21 mouse cellular contexts compared by ENCODE assay signal in the genomic region with DNA sequence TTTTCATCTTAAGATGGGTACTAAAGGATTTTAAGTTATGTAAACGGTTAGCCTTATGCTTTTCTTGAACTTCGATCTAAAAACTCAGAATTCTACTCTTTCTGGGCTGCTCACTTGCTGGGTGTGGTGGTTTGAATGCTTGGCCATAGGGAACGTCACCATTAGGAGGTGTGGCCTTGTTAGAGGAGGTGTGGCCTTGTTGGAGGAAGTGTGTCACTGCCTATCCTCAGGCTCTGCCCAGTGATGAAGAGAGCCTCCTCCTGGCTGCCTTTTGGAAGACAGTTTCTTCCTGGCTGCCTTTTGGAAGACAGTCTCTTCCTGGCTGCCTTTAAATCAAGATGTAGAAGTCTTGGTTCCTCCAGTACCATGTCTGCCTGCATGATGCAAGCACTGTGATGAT. TPM values are rescaled to one million over a fixed set of nuclear protein-coding genes. Genes with fewer than 3 reads are reported as not detected.
A peak's percentile ranks its signal among the peaks of the same experiment; 100 is the strongest.
DNase-seq lines count a peak whose midpoint lies in the region; TF ChIP-seq lines count a peak whose summit lies in the region.
"Had no signal": no experiment of that assay in that cellular context is flagged by ENCODE, and none has a peak within 500 bp of the region (broad histone marks: within the 10 kb centered on the region; RNA-seq: fewer than 3 reads in every experiment).

No protein-coding gene starts in this region.

- no peak overlapping the region for H3K4me3 ChIP-seq in heart, adult 2 months
- no peak overlapping the region for H3K4me3 ChIP-seq in limb, embryonic 10.5 days
- H3K4me3 ChIP-seq: heart, embryonic 13.5 days; kidney, embryonic 15.5 days; lung, embryonic 15.5 days; midbrain, embryonic 13.5 days had no signal

- intact Hi-C loops in heart, adult 2 months (cut with DNase I), result no loop called here
- intact Hi-C loops in heart, postnatal 36 days (cut with DNase I), result no loop called here

- TF ChIP-seq CTCF in heart, adult 2 months (IDR thresholded peaks at IDR 0.05), result 0 out of 2 replicates have a peak, but pooled peaks have one; percentile 2

- H3K4me1 ChIP-seq in heart, adult 2 months (ENCODE audit: control insufficient read depth, insufficient read depth, low read length), result peaks cover 6% of the 10 kb centered on the region
- peaks cover 33% of the 10 kb centered on the region for H3K4me1 ChIP-seq in limb, embryonic 10.5 days

- no peak for TF ChIP-seq POLR2A in heart, adult 2 months (IDR thresholded peaks at IDR 0.05; ENCODE audit: insufficient read depth, low read depth, low read length)

- DNase-seq in heart, adult 2 months, result no peak
- DNase-seq in heart, postnatal 36 days, result no peak
- DNase-seq in 3T3-L1 (ENCODE audit: low read depth, low spot score) (peak; percentile 37), MEL-GATA-1-ER (ENCODE audit: extremely low read depth, low read depth) (peak; percentile 6)
- peak; percentile 50 for DNase-seq in lung, postnatal 10 days
- no peak for DNase-seq in layer of hippocampus, adult 18-20 months (ENCODE audit: low spot score in 2 of 2)
- DNase-seq in limb, embryonic 10.5 days (ENCODE audit: low spot score), result no peak
- no peak for DNase-seq in retina, postnatal 1 day
- DNase-seq: cerebellum, postnatal 25 days; layer of hippocampus, postnatal 36 days; thymus, postnatal 4 days had no signal

- no peaks in the 10 kb centered on the region for H3K79me2 ChIP-seq in heart, adult 2 months (replicated peaks; ENCODE audit: control insufficient read depth, insufficient read depth, low read length)

- H3K27ac ChIP-seq in heart, adult 2 months, result no peak overlapping the region
- H3K27ac ChIP-seq in limb, embryonic 10.5 days, result no peak overlapping the region
- H3K27ac ChIP-seq: heart, embryonic 13.5 days; kidney, embryonic 15.5 days; lung, embryonic 15.5 days had no signal

- H3K27me3 ChIP-seq in heart, adult 2 months (ENCODE audit: control insufficient read depth, insufficient read depth, low read length), result no peaks in the 10 kb centered on the region
- peaks cover 17% of the 10 kb centered on the region for H3K27me3 ChIP-seq in limb, embryonic 10.5 days (ENCODE audit: low read depth, poor library complexity, severe bottlenecking)

- no peaks in the 10 kb centered on the region for H3K36me3 ChIP-seq in heart, adult 2 months (ENCODE audit: control insufficient read depth, insufficient read depth, low read length)
- no peaks in the 10 kb centered on the region for H3K36me3 ChIP-seq in limb, embryonic 10.5 days
- H3K36me3 ChIP-seq: heart, embryonic 13.5 days; kidney, embryonic 15.5 days; lung, embryonic 15.5 days; midbrain, embryonic 13.5 days had no signal

- H3K9me3 ChIP-seq in limb, embryonic 10.5 days (replicated peaks), result no peaks in the 10 kb centered on the region
- H3K9me3 ChIP-seq: heart, embryonic 13.5 days; kidney, embryonic 15.5 days; lung, embryonic 15.5 days had no signal

- H3K9ac ChIP-seq in heart, adult 2 months (ENCODE audit: low read depth, low read length), result no peak overlapping the region
- H3K9ac ChIP-seq: heart, embryonic 13.5 days; kidney, embryonic 15.5 days; lung, embryonic 15.5 days; midbrain, embryonic 13.5 days had no signal

- WGBS in heart, adult 2 months, result 70% methylated on average over 3 of the region's 3 CpGs
- 57% methylated on average over 3 of the region's 3 CpGs for WGBS in limb, embryonic 10.5 days

- TF ChIP-seq EP300 in heart, adult 2 months (IDR thresholded peaks at IDR 0.05; ENCODE audit: insufficient read depth, low read depth, low read length), result no peak

RNA-seq across cellular contexts. Expression of gene Ccdc182, which starts 22.0 kb away (rescaled TPM):
- total RNA-seq in heart, adult 2 months (2021), result not detected
- polyA plus RNA-seq in heart, adult 2 months (2012; rRNA removed), result not detected in 2 replicates
- not detected for total RNA-seq in heart, postnatal 36 days (2021)
- total RNA-seq in layer of hippocampus, adult 18-20 months (2021), result not detected
- not detected in 2 replicates for polyA plus RNA-seq in limb, embryonic 10.5 days (2016; fragmentation: Nextera tagmentation; extraction: Ambion mirVana)
- total RNA-seq: hematopoietic stem cell, adult 5-6 weeks; layer of hippocampus, postnatal 36 days; left cerebral cortex, postnatal 36 days; liver, adult 2 months had no signal
- polyA plus RNA-seq: gonadal fat pad, adult 2 months; heart, embryonic 13.5 days; intestine, embryonic 14.5 days; large intestine, adult 2 months; liver, adult 2 months had no signal

Comparison
In these comparisons a context has a peak if more than half of its experiments do, and no peak if none do; other contexts are left out.
1. DNase-seq: peak in 3T3-L1 (single experiment), MEL-GATA-1-ER (single experiment) and lung, postnatal 10 days (single experiment); none in heart, adult 2 months (0 of 2), heart, postnatal 36 days (0 of 2), layer of hippocampus, adult 18-20 months (0 of 2), limb, embryonic 10.5 days (single experiment) and retina, postnatal 1 day (single experiment).